Mouse (Mus musculus): ENCODE results near the gene Defb26.

Gene Defb26

DNA sequence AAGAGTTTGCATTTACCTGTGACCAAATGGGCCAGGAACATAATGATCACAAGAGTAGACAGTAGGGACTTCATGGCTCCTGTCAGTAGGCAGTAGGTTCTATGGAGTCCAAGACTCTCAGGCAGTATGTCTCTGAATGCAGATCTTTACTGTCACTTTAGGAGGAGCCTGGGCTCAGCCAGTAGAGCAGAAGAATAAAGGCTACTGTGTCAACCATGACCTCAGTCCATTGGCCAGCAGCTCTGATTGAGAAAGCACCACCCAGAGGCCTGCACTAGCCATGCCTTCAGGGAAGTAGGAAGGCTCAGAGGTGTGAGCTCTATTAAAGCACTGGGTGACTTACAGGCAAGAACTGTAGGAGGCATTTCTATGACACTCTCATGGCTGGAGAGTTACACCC, 21.5 kb downstream of the Defb26 start, which contains the start of gene Defb22:
TSS of gene Defb22 (minus strand) at position 101 of the 400 bp plus-strand sequence.
- TF ChIP-seq GATA4 (IDR thresholded peaks at IDR 0.05; ENCODE audit: insufficient replicate concordance, low read length), result no peak

DNA sequence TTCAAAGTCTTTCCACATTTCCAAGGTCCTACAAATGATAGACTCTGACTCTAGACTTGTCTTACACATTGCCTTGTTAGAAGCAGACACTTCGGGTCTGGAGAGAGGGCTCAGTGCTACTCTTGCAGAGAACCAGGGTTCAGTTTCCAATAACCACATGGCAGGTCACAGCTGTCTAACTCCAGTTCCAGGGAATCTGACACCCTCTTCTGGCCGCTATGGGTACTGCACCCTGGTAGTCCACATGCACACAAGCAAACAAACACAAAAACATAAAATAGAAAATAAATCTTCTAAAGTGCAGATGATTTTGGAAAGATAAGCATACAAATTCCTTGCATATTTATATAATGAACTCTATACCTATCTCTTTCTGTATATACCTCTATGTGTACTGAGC, 24.5 kb downstream of the Defb26 start:
- no peak for TF ChIP-seq GATA4 (IDR thresholded peaks at IDR 0.05; ENCODE audit: insufficient replicate concordance, low read length)

DNA sequence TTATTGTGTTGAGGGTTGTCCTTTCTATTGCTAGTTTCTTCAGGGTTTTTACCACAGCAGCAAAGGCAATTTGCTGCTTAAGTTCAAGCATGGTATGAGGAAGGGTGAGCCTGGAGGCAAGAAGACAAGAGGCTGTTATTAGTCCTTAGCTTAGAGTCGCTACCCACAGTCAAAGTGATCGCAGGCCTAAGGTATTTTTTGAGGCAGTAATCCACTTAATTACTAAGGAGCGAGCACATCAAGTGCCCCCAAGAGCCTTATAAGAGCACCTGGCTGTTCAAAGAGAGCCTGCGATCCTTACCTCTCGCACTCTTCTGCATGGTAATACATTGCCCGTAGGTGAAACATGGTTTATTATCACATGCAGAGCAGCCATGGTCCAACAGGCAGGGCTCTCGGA, 29.8 kb downstream of the Defb26 start:
- no peak for TF ChIP-seq GATA4 (IDR thresholded peaks at IDR 0.05; ENCODE audit: insufficient replicate concordance, low read length)

DNA sequence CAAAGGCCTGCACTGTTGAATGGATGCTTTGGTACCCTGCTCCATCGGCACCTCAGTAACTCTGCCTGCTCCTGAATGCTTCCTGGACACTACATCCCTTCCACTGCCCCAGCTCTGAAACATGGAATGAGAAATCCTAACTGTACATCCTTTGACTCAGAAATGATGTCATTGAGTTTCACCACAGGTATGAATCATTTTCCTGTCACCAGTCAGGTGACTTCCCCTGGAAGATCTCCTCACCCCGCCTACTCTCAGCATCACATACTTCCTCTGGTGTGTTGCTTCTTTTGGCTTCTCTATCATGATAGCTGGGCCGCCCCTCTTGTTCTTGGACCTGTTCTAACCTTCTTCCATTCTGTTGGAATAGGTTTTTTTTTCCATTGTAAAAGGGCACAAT, 30.6 kb downstream of the Defb26 start:
- TF ChIP-seq GATA4 (IDR thresholded peaks at IDR 0.05; ENCODE audit: insufficient replicate concordance, low read length), result no peak

DNA sequence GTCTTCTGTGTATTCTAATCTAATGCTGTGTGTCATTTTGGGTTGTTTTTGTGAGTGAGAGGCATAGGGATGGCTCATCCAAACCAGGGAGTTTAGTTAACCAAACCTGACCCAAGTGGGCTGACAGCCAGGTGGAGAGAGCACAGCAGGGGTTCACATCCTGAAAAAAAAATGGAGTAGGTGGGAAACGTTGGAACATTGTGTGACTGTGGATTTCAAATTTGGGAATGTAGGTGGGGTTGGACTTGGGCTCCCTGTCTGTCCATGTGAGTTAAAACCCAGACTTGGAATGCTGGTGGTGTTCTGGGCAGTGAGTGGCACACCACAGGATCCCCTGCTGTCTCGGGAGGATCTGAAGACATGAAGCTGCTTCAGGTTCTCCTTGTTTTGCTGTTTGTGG, 34.7 kb downstream of the Defb26 start, which contains the start of gene Defb20:
TSS of gene Defb20 (plus strand) at position 301 of the 400 bp plus-strand sequence.
- no peak for TF ChIP-seq GATA4 (IDR thresholded peaks at IDR 0.05; ENCODE audit: insufficient replicate concordance, low read length)

DNA sequence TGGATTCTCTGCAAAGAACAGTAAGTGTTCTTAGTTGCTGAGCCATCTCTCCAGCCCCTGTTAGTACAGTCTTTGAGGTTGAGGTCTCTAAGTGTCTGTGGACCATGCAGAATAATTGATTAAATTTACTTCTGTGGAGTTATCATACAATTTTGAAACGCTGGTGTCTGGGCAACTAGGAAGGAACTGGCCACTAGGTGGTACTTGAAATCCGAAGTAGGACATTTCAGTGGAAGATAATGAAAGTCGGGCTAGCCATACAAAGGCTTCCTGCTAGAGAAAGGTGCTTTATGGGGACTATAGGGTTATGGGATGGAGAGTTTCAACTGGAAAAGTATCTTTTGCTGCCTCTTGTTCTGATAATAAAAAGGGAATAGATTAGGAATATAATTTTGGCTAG, 39.1 kb downstream of the Defb26 start:
- no peak for TF ChIP-seq GATA4 (IDR thresholded peaks at IDR 0.05; ENCODE audit: insufficient replicate concordance, low read length)

DNA sequence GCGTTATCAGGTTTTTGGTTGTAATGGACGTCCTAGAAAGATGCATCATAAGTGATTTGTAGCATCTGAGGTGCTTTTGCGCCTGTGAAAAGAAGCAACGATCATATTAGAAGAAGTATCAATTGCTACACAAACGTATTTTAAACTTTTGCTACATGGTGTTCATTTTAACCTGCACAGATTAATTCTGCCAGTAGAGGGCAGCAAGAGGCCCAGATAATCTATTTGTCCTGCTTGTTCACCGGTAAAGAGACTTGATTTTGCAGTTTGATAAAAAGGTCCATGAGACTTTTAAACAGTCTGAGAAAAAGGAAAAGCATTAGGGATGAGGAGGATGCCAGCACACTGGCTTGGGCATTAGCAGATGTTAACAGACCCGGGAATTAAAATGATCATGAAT, 40.5 kb downstream of the Defb26 start:
- TF ChIP-seq GATA4 (IDR thresholded peaks at IDR 0.05; ENCODE audit: insufficient replicate concordance, low read length), result no peak

DNA sequence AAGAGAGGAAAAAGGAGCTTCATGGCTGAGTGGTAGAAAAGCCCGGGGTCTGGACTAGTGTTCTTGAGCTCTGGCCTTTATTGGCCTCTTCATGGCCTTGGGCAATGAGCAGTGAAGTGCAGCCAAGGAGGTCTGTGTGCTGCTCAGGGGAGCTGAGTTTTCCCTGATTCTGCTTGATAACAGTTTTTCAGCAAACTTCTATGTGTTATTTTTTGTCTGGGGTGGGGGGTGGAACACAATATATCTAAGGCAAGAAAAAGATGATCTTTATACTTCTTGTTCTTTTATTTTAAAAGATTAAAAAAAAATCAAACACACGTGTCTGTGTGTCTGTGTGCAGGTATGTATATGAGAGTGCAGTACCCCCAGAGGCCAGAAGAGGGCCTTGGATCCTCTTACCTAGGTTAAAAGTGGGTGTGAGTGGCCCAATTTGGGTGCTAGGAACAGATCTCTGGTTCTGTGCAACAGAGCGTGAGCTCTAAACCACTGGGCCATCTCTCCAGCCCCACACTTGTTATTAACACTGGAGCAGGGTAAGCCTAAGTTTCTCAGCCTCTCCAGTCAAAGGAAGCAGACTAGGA, 46.8 kb downstream of the Defb26 start, which contains the start of gene Defb23:
TSS of gene Defb23 (minus strand) at position 51 of the 581 bp plus-strand sequence.
- TF ChIP-seq GATA4 (IDR thresholded peaks at IDR 0.05; ENCODE audit: insufficient replicate concordance, low read length), result no peak

DNA sequence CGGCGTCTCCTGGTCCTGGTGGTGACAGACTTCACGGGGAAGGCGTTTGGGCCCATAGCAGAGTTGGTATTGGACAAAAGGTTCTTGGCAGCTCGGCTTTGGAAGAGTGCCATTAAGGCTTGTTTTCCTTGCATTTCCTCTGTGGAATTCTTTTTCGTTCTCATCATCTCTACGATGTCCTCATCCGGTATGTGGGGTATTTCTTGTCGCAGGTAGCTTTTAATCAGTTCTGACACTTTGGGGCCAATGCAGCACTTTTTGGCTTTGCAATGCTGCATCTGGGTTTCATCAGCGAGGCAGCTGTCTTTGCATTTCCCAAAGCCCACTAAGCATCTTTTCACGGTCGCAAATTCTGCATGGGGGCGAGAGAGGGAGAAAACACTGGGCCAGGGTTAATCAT, 52.3 kb downstream of the Defb26 start:
- no peak for TF ChIP-seq GATA4 (IDR thresholded peaks at IDR 0.05; ENCODE audit: insufficient replicate concordance, low read length)
